Mouse (Mus musculus) spleen, postnatal 4 days (tissue): ENCODE measurements around the gene Lig4.

Source experiments
- DNase-seq, 2 experiments: peaks; one replicate each; pipeline ENCODE4 v3.0.0; 2022; ENCODE audit warnings: low spot score in 2 of 2

Gene Lig4

GRCm38 (mm10) chr8:9977573-9978314 is at the start of gene Lig4, which contains the start of gene Abhd13:
Lig4 (minus strand) TSS chr8:9977686.
Abhd13 (plus strand) TSS chr8:9977707.
- DNase-seq = peak; percentile 97 to 99

- no peak for DNase-seq
These were observed 39.7 kb upstream of the Lig4 start for GRCm38 (mm10) chr8:10017231-10017630.

GRCm38 (mm10) chr8:10016252-10016651 is 38.8 kb upstream of the Lig4 start:
- DNase-seq = no peak

- no peak for DNase-seq
These were observed 30.2 kb upstream of the Lig4 start for GRCm38 (mm10) chr8:10007660-10008028.

- DNase-seq = peak in 1 of 2 experiments; percentile 60
These were observed 29.6 kb upstream of the Lig4 start for GRCm38 (mm10) chr8:10006986-10007659.

- no peak for DNase-seq
These were observed 28.9 kb upstream of the Lig4 start, which contains the start of gene Tnfsf13b for GRCm38 (mm10) chr8:10006156-10006985. Tnfsf13b (plus strand) TSS chr8:10006467.

GRCm38 (mm10) chr8:10004115-10004514 is 26.6 kb upstream of the Lig4 start:
- no peak for DNase-seq

- no peak for DNase-seq
These were observed 2.7 kb upstream of the Lig4 start for GRCm38 (mm10) chr8:9980188-9980587.

GRCm38 (mm10) chr8:9979746-9980145 is 2.3 kb upstream of the Lig4 start:
- DNase-seq = no peak

- no peak for DNase-seq
These were observed 1.2 kb upstream of the Lig4 start for GRCm38 (mm10) chr8:9978475-9979230.

GRCm38 (mm10) chr8:9977016-9977415 is 470 bp downstream of the Lig4 start:
- DNase-seq = no peak

- peak; percentile 96 to 98 for DNase-seq
These were observed 1.4 kb downstream of the Lig4 start for GRCm38 (mm10) chr8:9975898-9976611.

GRCm38 (mm10) chr8:9975276-9975675 is 2.2 kb downstream of the Lig4 start:
- no peak for DNase-seq

GRCm38 (mm10) chr8:9971866-9972265 is 5.6 kb downstream of the Lig4 start:
- no peak for DNase-seq

- no peak for DNase-seq
These were observed 17.6 kb downstream of the Lig4 start for GRCm38 (mm10) chr8:9959919-9960318.

- no peak for DNase-seq
These were observed 19.1 kb downstream of the Lig4 start for GRCm38 (mm10) chr8:9958338-9958737.

GRCm38 (mm10) chr8:9949134-9949890 is 28.2 kb downstream of the Lig4 start:
- no peak for DNase-seq

GRCm38 (mm10) chr8:9935574-9935973 is 41.9 kb downstream of the Lig4 start:
- no peak for DNase-seq

- peak; percentile 15 to 62 for DNase-seq
These were observed 42.5 kb downstream of the Lig4 start for GRCm38 (mm10) chr8:9934891-9935565.

- DNase-seq = no peak
These were observed 44.8 kb downstream of the Lig4 start for GRCm38 (mm10) chr8:9932711-9933110.
